Mouse (Mus musculus) adrenal gland, adult 10 weeks (tissue): ENCODE data around the gene Thsd7a. TPM values are rescaled to one million over a fixed set of nuclear protein-coding genes. Genes with fewer than 3 reads are reported as not detected.

Experiments
- polyA plus RNA-seq: library from polyadenylated mRNA; stranded (reverse); fragments of 350-450 nt; fragmentation: Illumina TruSeq; extraction: RNeasy Lipid Tissue Mini Kit (QIAGEN cat#74804); gene quantifications from one replicate; pipeline ENCODE4 v1.2.3, GENCODE M21; 2014; ENCODE audit warnings: low read depth, low replicate concordance

Thsd7a gene
- polyA plus RNA-seq, result 12.8 TPM

GRCm38 (mm10) chr6:12748787-12749530 is at the start of gene Thsd7a:
TSS of gene Thsd7a (minus strand) at chr6:12749410.

